Mouse (Mus musculus) frontal cortex, adult (tissue): ENCODE measurements at regions not wholly inside any gene's neighbourhood (a gene's known extent, or its start where the extent isn't known, plus 50 kb on each side); places are given as distances from the start of the nearest gene placed in this dataset.

Source experiments
- ATAC-seq: cut with Nextera tagmentation; 2 replicates; pipeline ENCODE4 v1.9.2; 2017; ENCODE audit warnings: mild to moderate bottlenecking, moderate library complexity, mixed read lengths; ENCODE audit not compliant: low TSS enrichment

DNA sequence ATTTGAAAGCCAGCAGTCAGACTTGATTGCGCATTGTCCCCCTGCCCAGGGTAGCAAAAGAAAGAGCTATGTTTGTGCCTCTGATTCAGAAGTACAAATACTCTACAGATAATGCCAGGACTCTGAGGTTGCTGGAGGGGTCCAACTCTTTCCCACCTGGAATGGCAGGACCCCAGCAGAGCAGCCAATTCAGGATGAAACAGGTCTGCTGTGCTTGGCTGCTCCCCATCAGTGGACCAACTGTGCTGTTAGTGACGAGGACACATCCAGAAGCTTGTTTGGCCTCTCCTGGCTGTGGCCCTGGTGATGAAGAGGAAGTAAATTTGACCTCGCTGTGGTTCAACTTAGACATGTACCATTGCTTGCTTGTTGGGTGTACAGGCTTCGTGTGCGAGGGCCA lies 437.8 kb downstream of the Prdm2 start:
- ATAC-seq, result no peak

DNA sequence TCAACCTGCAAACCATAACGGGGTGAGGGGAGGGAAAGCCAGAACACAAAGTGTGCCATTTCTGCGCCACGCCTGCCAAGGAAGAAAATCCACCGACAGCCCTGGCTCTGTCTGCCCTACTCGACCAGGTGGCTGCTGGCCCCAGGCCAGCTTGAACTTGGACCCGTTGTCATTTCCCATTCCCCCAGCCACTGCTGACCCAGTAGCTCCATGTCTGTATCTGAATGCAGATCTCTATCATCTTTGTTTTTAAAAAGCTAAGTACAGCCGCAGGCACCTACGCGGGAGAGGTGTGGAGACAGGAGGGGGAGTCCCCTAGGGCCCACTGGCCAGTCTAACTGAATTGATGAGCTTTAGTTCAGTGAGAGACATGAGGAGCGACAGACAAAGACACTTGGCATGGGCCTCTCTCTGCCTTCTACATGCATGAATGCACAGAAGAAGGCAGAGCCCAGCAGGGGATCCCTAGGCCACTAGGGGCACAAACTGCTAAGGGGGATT lies 439.1 kb downstream of the Prdm2 start:
- ATAC-seq, result no peak

DNA sequence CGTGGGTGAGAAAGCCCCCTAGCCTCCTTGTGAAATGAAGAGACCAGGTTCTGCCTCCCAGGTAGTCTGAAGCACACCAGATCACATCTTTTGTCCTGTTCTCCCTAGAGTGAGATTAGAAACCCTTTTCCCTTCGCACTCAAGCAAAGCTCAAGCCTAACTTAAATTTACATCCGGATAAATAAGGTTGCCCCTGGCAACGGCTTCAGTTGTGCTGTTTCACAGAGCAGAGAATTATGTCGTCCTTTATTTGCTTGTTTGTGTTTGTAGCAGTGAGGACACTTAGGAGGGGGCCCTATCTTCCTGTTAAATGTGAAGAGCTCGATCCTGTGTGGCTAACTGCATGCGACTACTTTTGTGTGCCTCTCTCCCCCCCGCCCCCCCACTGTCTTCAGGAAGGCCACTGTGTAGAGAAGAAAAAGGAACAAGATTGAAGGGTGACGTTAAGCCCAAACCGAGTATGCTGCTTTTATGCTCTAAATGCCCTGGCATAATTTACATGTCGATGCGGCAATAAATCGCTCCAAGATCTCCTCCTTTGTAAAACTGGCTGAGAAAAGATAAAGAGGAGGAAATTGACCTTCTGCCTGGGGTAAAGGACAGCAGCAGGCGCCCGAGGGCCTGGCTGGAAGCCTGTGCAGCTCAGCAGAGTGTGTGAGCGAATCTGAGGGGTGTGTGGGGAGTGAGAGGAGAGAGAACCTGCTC lies 439.9 kb downstream of the Prdm2 start:
- ATAC-seq, result no peak; the same call in 1 of the 2 replicates

DNA sequence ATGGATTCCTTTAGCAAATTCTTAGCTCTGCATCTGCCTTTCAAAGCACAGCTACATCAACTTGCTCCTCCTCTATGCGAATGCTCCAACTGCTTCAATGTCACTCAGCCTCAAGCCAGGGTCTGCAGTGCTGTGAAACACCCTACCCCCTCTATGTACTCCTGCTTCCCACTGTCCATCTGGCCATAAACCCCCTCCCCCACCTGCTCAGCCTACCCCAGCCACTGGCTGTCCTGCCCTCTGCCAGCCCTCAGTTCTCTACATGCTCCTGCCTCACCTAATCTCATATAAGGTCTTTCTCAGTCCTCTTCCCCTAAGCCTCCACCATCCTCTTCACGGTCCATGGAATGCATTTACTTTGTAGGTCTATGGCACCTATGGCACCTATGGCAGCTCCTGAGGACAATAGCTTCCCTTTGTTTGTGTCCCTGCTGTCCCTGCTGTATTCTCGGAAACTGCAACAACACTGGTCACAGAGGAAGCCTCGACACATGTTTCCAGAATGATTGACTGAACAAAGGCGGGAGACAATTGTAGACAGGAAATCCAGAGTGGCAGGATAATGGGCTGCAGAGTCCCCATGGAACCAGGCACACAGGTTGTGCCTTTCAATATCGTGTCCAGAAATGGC lies 441.2 kb downstream of the Prdm2 start:
- no peak for ATAC-seq

DNA sequence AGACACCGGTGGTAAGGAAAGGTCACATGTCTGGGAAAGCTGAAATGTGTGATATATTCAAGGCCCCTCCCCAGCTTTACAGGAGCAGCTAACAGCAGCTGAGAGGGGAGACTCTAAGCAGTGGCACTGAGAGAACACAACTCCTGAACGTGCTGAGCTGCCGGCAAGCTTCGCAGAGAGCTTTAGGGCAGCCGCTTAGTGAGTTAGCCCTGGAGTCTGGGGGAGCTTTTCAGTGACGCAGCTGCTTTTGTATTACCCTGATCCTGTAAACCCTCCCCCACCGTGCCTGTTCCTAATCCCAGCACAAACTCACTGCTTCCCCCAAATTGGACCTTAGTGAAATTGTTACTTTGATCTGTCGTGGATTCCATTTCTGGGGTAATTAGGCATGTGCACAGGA lies 442.6 kb downstream of the Prdm2 start:
- no peak for ATAC-seq

DNA sequence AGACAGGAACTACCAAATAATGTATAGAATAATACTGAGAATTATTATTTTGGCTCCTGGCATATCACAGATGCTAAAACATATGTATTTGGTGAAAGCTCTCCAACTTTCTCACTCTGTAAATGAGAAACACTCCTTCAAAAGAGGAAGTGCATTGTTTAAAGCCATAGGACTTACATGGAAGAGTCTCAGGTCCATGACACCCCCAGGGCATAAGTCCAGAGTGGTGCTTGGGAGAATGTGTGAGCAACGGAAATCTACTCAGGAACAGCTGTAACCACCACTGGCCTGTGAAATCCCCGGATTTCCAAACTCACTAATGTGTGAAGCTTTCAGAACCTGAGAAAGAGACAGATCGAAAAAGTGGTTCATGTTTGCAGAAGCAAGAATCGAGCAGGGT lies 445.1 kb downstream of the Prdm2 start:
- ATAC-seq, result no peak

DNA sequence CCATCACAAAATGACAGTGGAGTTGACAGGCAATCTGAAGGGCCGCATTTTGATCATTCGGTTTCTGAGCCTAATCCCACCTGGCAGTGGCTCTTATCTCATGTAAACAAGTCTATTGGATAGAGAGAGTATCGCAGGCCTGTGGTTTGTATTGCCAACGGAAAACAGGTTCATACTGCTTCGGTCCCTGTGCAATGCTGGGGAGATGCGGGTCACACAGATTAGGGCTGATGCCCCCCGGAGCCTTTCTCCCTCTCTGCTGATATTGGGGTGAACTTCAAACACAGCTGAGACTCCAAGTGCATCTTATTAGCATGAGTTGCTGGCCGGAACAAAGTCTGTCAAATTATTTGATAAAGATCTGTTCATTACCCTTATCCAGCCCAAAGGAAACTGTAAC lies 451.2 kb downstream of the Prdm2 start:
- ATAC-seq, result no peak

DNA sequence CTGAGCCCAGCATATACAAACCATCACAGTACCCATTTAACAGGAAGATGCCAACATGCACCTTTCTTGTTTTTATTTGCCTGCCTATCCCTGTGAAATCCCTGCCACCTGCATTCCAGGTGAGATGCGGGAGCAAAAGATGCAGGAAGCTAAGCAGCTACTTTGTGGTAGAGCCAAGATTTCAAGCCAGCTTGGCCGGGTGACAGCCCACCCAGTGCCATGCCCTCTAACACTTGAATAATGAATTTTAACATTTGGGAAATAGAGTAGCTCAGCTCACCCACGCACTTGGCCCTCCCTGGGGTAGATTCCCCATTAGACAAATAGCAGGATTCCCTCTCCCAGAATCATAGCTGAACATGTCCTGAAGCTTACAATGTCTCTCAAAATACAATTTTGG lies 454.7 kb downstream of the Prdm2 start:
- no peak for ATAC-seq

DNA sequence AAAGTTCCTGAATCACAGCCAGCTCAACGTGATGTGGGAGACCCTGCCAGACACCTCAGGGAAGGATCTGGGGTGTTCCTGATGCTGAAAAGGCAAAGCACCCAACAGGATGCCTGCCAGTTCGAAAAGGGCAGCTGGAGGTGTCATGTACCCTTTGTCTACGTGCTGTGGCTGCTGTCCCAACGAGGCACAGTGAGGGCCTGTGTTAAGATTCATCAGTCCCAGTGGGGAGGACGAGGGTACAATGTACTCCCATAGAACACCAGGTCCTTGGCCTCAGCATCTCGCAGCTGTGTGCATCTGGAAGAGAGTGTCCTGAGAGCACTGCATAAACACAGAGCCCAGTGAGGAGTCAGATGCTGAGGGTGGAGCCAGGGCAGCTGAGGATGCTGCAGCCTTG lies 456.5 kb downstream of the Prdm2 start:
- ATAC-seq, result peak; percentile 91

DNA sequence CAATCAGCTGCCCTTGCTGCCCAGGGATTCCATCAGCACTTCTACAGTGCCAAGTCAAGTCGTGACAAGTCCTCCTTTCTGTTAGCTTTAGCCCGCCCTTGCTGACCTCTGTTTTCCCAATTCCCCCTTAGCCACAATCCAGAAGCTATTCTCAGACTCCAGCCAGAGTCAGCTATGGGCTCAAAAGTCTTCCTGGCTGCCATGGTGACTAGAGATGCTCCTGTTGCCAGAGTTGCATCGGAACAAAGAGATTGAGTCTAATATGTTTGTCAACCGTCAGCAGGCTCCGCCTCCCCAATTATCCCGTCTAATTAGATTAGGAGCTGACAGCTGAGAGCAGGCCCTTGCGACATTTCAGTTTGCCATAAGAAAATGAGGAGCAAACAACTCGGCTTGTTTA lies 462.9 kb downstream of the Prdm2 start:
- no peak for ATAC-seq

DNA sequence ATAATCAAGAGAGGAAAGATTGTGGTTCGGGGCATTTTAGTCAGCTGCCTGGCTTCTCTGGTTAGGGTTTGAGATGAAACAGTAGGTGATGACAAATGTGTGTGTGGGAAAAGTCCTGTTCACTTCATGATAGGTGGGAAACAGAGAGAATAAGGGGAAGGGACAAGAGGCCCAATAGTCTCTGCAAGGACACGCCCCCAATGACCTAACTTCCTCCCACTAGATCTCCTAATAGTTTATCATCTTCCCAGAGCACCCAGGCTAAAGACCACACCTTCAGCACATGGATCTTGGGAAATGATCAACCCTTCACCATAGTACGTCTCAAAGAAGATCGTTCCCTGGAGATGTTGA lies 484.3 kb upstream of the Kazn start:
- ATAC-seq, result no peak

DNA sequence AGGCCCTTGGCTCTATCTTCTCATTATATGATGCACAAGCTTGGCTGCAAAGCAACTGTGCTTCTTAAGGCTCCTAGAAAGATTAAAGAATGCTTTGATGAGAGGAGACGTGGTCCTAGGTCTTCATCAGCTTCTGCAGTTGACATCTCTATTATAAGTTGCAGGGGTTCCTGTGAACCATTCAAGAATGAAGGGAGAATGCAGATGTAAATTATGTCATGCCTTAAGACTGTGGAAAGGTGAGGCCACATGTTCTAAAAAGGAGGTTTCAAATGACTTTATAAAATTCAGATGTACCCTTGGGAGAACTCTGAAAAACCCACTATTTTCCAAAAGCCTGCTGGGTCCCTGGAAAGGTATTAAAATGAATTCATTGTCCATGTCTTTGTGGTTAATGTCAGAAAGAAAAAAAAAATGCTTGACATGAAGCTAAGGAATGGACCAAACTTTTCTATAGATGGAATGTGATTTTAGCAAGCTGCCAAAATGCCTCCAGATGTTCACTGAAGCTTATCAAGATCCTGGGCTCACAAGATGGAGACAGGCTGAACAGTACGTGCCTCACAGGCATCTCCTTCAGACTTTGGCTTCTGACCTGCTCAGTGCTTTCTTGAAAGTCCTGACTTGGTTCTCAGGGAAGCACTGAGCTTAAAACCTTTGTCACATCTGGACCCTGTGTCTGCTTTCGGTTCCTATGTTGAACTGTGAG lies 483.8 kb upstream of the Kazn start:
- no peak for ATAC-seq

DNA sequence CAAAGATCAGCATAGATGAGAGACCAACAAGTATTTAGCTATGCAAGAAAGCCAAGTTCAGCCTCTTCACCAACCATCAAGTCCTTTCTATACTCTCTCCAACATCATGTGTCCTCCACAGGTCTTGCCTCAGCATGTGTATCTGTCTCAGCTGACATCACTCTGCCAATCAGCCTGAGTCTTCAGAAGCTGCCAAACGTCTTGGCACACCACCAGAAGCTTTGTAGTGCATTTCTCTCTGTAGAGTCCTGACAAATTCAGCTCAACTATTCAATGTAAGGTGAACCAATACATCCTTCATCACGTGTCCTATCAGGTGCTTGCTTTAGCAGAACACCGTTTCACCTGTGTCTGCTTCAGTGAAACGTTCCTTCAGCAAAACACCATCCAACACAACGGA lies 462.4 kb upstream of the Kazn start:
- ATAC-seq, result no peak

DNA sequence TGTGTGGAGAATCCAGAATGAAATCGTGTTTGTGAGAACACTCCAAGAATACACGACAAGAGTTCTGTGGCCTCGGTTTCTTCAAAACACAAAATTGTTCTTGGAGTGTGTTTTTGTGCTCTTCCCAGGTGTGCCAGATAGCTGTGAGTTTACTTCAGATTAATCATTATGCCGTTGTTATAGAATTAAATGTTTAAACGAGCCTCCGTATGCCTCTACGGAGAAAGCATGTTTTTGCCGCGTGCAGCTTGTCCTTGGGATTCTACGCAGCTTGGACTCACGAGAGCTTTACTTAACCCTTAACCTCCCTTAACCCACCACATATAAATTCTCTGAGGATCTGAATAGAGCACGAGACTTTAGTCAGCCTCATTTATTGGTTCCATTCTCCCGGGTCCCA lies 455.7 kb upstream of the Kazn start:
- ATAC-seq, result no peak

DNA sequence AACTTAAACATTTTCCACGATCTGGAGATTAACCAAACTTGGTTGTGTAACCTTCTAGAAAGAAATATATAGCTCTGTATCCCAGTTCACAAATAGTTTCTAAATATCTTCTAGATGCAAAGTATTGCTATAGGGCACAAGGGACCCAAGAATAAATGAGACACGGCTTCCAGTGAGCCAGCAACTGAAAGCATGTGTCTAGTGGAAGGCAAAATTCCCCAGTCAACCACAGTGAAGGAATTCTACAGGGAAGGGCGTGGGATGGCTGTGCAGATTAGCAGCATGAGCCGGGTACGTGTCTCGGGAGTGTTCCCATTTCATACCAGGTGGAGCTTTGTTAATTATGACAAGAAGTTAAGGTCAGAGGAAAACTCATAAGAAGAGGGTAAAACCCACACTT lies 449.0 kb upstream of the Kazn start:
- ATAC-seq, result peak; percentile 85

DNA sequence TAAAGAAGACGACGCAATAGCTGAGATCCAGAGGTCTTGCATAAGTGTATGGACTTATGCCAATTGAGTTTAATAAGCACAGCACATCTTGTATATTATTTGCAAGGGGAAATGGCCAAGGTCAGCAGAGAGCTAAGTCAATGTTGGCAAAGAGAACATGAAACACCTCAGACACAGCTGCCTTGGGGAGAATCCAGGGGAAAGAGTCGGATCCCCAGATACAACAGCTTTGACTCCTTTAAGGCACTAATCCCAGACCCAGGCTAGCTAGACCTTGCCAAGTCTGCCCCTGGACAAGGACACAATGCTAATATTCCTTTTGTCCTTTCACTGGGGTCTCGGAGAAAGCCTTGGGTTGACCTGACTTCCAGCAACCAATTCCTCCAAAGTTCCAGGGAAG lies 438.2 kb upstream of the Kazn start:
- ATAC-seq, result no peak

DNA sequence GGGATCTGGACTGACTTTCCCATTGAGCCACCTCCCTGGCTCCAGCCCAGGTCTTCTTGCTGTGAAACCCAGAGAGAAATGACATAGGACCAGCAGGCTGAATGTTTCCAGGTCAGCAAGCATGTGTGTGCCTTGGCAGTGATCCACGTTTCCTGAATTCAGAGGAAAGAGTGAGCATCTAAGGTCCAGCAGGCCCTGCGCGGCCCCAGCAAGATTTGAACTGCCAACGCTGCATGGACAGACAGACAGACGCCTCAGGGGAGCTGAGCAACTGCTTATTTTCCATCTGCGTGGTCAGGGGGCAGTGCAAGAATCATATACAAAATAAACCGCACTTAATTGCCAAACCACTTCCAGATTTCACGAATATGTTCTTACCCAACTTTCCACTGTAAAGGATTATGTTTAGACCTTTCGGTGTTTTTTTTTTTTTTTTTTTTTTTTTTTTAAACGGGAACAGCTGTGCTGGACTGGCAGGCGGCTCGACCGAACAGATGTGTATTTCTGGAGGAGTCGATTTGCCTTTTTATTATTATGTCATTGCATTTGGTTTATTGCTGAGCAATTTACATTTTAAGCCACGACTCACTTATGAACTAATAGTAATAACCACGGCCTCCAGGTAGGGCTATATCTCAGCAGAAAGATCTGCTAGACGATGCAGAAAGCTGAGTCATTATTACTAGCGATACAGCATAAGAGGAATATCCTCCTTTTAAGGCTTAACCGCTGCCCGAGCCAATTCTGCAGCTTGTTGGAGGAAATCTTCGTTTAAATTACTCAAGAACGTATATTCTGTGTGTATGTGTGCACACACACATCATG lies 435.7 kb upstream of the Kazn start:
- no peak for ATAC-seq

DNA sequence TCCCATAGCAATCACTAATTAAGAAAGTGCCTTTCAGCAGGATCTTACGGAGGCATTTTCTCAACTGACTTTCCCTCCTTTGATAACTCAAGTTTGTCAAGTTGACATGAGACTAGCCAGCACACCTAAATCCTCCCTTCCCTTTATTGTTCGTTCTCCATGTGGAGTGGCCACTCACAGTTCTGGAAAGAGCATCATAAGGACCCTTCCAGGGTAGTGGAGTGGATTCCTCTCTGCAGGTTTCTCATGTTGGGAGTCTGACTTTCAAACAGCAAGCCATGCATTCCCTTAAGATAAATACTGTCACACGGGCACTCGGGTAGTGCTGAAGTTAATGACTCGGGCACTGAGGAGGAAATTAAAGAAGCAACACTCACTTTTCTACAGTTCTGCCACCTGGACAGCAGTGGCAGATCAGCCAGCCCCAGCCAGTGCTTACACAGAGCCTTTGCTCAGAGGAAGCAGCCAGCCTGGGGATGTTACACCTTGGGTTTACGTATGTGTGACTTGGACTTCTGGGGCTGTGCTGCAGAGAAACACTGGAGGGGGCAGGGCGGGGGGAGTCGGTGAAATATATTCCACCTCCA lies 432.8 kb upstream of the Kazn start:
- no peak for ATAC-seq

DNA sequence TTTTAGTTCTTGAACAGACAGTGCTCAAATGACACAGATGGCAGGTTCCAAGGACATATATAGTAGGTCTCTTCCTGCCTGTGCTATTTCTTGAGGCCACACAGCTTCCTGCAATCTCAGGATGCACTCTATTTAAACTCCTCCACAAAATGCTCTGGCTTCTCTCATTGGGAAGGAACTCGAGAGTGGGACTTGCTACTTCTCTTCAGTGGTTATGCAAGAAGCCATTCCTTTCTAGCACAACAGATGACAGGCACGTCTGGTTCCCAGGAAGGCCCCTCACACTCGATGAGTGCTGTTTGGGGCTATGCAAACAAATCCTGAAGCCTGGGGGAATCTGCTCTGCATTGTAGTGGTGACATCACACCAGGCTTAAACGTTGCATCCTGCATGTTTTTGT lies 425.6 kb upstream of the Kazn start:
- ATAC-seq, result peak; percentile 90

DNA sequence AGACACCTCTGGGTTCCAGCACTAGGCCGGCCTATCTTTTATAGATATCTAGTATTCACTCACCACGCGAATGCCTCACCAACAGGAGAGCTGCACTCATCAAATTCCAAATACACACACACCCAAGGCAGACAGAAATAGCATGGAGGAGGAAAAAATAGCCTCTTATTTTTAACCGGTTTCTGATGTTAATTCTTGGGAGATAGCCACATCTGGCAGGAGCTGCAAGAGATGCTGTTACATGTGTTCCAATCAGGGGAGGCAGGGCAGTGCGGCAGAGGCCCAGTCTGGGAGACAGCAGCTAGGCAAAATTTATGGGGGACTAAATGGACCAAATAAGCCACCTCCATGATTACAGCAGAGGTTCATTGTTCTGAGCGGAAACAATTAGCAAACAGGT lies 419.0 kb upstream of the Kazn start:
- peak; percentile 38; the same call in 1 of the 2 replicates for ATAC-seq

DNA sequence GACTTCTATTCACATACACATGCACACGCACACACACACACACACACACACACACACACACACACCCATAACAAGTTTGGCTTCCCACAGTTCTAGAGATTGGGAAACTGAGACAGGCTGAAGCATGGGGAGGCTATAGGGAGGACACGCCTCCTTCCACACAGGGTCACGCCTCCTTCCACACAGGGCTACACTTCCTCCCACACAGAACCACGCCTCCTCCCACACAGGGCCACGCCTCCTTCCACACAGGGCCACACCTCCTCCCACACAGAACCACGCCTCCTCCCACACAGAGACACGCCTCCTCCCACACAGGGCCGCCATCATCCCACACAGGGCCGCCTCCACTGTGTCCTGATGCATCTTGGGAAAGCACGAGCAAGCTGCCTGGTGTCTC lies 401.9 kb upstream of the Kazn start:
- no peak for ATAC-seq

DNA sequence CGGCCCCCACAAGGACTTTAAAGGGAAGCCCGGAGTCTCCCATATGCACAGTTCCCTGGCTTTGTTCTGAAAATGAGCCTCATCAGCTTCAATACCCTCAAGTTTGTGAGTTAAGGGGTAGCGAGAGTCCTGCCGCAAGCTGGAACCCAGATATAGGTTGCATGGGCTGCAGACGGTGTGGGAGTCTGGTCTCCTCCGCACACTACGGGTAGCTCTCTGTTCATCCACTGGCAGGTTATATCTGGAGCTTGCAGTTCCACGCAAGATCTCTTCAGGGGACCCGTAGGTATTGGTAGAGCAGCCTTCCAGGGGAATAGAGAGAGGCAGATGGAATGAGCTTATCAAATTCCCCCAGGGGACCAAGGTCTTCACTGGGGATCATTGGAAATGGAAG lies 400.1 kb upstream of the Kazn start:
- peak; percentile 65; the same call in 1 of the 2 replicates for ATAC-seq
